Mouse (Mus musculus) fat pad, adult 2 months (tissue): ENCODE results near the gene Klhl5.

ENCODE experiments used
- DNase-seq: peaks from one replicate; pipeline ENCODE4 v3.0.0-alpha.2; 2011; ENCODE audit warnings: low read depth, low spot score; ENCODE audit errors: extremely low read depth

The Klhl5 gene

GRCm38 (mm10) chr5:65182268-65182667, 74.9 kb downstream of the Klhl5 start:
- DNase-seq: no peak

- DNase-seq: no peak
Measured at GRCm38 (mm10) chr5:65191601-65192000, 84.3 kb downstream of the Klhl5 start.

GRCm38 (mm10) chr5:65194441-65194840, 87.1 kb downstream of the Klhl5 start:
- DNase-seq: no peak

- peak; percentile 87 for DNase-seq
Measured at GRCm38 (mm10) chr5:65199346-65200128, 92.2 kb downstream of the Klhl5 start, which contains the start of gene Wdr19. Wdr19 (plus strand) TSS chr5:65199696.

- no peak for DNase-seq
Measured at GRCm38 (mm10) chr5:65204726-65205125, 97.4 kb downstream of the Klhl5 start.

- DNase-seq: no peak
Measured at GRCm38 (mm10) chr5:65213321-65213720, 106.0 kb downstream of the Klhl5 start.
